Mouse (Mus musculus) liver, embryonic 14.5 days (tissue): Measurements from ENCODE around the gene Pcdh9. TPM values are rescaled to one million over a fixed set of nuclear protein-coding genes. Genes with fewer than 3 reads are reported as not detected.

Experiments used
- ATAC-seq: fragments of 200-750 bp; cut with Nextera tagmentation; 2 replicates; pipeline ENCODE4 v1.8.0; 2017; ENCODE audit warnings: moderate number of reproducible peaks, mild to moderate bottlenecking, moderate library complexity; ENCODE audit not compliant: insufficient read depth
- DNase-seq, 3 experiments: peaks; one replicate each; pipeline ENCODE4 v3.0.0-alpha.2; 2012 to 2013; ENCODE audit warnings: low read depth in 3 of 3, low spot score in 3 of 3
- H3K27ac ChIP-seq: fragments of 300-500 bp; sonication (generic); 2 replicates; pipeline ENCODE4 v1.5.1; 2014; ENCODE audit warnings: moderate library complexity, mild to moderate bottlenecking, control low read depth, inconsistent platforms
- H3K27me3 ChIP-seq: fragments of 300-500 bp; sonication (generic); 2 replicates; pipeline ENCODE4 v1.6.1; 2014; ENCODE audit warnings: mild to moderate bottlenecking, low read length, moderate library complexity; ENCODE audit not compliant: control insufficient read depth, insufficient read depth
- H3K36me3 ChIP-seq: fragments of 300-500 bp; sonication (generic); replicated peaks from 2 replicates; pipeline ENCODE4 v1.6.1; 2014; ENCODE audit warnings: low read depth; ENCODE audit not compliant: control insufficient read depth, insufficient read depth
- H3K4me1 ChIP-seq, 2 experiments: fragments of 200-500 bp in 1 of 2; fragments of 300-500 bp in 1 of 2; sonication (generic) in 1 of 2; replicated peaks; 2 replicates each; pipeline ENCODE4 v1.6.1; 2012 to 2014; ENCODE audit warnings: antibody characterized with exemption in 1 of 2, inconsistent platforms in 1 of 2, low read length in 1 of 2; ENCODE audit not compliant: control insufficient read depth in 2 of 2, insufficient read depth in 2 of 2
- H3K4me2 ChIP-seq: fragments of 300-500 bp; sonication (generic); 2 replicates; pipeline ENCODE4 v1.6.1; 2014; ENCODE audit warnings: low read depth, mild to moderate bottlenecking, control low read depth, moderate library complexity
- H3K4me3 ChIP-seq, 2 experiments: fragments of 200-500 bp in 1 of 2; fragments of 300-500 bp in 1 of 2; sonication (generic) in 1 of 2; 2 replicates each; pipeline ENCODE4 v1.5.1; 2012 to 2014; ENCODE audit warnings: low read depth in 2 of 2, low read length in 2 of 2, mild to moderate bottlenecking in 2 of 2, control low read depth in 1 of 2, inconsistent platforms in 1 of 2, moderate library complexity in 1 of 2; ENCODE audit not compliant: insufficient read depth in 1 of 2
- H3K9ac ChIP-seq: fragments of 300-500 bp; sonication (generic); replicated peaks from 2 replicates; pipeline ENCODE4 v1.6.1; 2014; ENCODE audit warnings: mild to moderate bottlenecking, control low read depth, moderate library complexity
- H3K9me3 ChIP-seq: fragments of 300-500 bp; sonication (generic); 2 replicates; pipeline ENCODE4 v1.6.1; 2016; ENCODE audit warnings: low read length, mixed read lengths; ENCODE audit not compliant: control insufficient read depth
- CTCF ChIP-seq: IDR thresholded peaks from 2 replicates; pipeline ENCODE4 v1.5.1; 2016; ENCODE audit warnings: antibody characterized with exemption, low read depth, control low read depth
- EP300 ChIP-seq: IDR thresholded peaks from 2 replicates; pipeline ENCODE4 v1.6.1; 2016; ENCODE audit warnings: antibody characterized with exemption, low read depth
- WGBS: fragments of 180-500 bp; shearing (Covaris S2); extraction: QIAGEN DNeasy Blood & Tissue Kit; methylation state at CpG from one replicate; pipeline ENCODE4 v1.1.7; 2014; ENCODE audit not compliant: insufficient replicate concordance; 5-methylcytosine and 5-hydroxymethylcytosine counted together
- polyA plus RNA-seq, 2 experiments: library from polyadenylated mRNA; depleted of rRNA in 1 of 2; stranded (reverse) in 1 of 2; unstranded in 1 of 2; fragments of >200 nt; fragmentation: Nextera tagmentation in 1 of 2; extraction: Ambion mirVana in 1 of 2; gene quantifications; 2 replicates each; pipeline versions ENCODE4 v1.2.1 to v1.2.3; 2012 to 2014

The Pcdh9 gene
- polyA plus RNA-seq, 2 experiments, result 0.06 to 0.23 TPM

DNA sequence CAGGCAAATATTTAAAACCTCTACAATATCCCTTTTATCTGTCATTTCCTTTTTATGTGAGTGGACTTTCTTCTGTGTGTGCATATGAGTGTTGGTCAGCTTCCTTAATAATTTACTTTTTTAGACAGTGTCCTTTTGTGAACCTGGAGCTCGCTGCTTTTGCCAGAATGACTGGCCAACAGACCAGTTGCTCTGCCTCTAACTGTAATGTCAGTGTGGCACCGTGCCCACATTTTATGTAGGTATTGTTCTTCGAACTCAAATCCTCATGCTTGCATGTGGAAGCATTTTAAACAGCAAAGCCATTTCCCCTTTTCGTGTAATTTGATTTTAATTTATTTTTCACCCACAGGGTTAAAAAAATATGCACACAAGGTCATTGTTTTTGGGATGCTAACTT, 748.4 kb downstream of the Pcdh9 start:
- H3K36me3 ChIP-seq, result no peaks in the 10 kb centered on the region
- 61% methylated on average over 4 of the region's 4 CpGs for WGBS
- TF ChIP-seq EP300 (no peak), CTCF (no peak)
- H3K4me2 ChIP-seq, result no peak overlapping the region
- no peaks in the 10 kb centered on the region for H3K4me1 ChIP-seq
- H3K9me3 ChIP-seq, result no peaks in the 10 kb centered on the region
- H3K4me3 ChIP-seq, result no peak overlapping the region
- H3K27me3 ChIP-seq, result no peaks in the 10 kb centered on the region
- no peak overlapping the region for H3K27ac ChIP-seq
- no peak for DNase-seq
- no peak overlapping the region for H3K9ac ChIP-seq
- ATAC-seq, result no peak

DNA sequence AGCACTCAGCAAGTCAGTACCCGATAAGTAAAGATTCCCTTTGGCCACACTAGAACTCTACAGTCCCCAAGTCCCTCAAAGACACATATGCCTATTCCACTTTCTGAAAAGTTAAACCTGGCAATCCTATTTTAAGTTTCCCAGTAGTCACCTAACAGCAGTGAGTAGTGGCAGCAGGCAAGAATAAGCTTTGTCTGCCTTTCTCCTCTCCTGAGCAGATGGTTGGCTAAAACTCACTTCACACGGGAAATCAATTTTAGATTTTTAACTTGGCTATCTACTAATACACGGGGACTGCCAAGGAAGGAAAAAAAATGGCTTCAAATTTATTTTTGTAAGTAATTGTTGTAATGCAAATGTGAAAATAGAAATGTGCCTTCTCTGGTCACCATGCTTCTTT, 763.5 kb downstream of the Pcdh9 start:
- Histone ChIP-seq H3K27me3 (no peaks in the 10 kb centered on the region), H3K4me1 (no peaks in the 10 kb centered on the region), H3K9me3 (no peaks in the 10 kb centered on the region), H3K36me3 (no peaks in the 10 kb centered on the region), H3K27ac (no peak overlapping the region), H3K9ac (no peak overlapping the region), H3K4me2 (no peak overlapping the region), H3K4me3 (no peak overlapping the region)
- WGBS, result 55% methylated on average over 3 of the region's 3 CpGs
- TF ChIP-seq EP300, result no peak
- TF ChIP-seq CTCF, result no peak
- no peak for DNase-seq
- no peak for ATAC-seq

DNA sequence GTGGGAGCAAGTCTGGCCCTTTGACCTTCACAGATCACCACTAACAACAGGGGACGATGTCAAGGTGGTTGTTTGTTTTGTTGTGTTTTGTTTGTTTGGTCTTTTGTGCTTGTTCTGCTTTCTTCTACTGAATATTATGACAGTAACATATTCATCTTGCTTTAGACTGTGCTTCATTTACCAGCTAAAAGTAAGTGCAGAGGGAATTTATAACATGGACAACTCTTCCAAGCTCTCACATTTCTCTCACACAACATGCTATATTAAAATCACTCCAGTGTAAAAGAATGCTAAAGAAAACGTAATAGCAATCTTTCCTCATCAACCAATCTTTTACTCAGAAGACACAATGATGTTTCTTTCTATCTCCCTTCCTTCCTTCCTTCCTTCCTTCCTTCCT, 787.7 kb downstream of the Pcdh9 start:
- 47% methylated on average over 2 of the region's 2 CpGs for WGBS
- TF ChIP-seq EP300 (no peak), CTCF (no peak)

GRCm38 (mm10) chr14:93095081-93095480, 795.4 kb downstream of the Pcdh9 start:
- no peaks in the 10 kb centered on the region for H3K4me1 ChIP-seq
- H3K9me3 ChIP-seq, result no peaks in the 10 kb centered on the region
- no peak overlapping the region for H3K4me2 ChIP-seq
- no peak overlapping the region for H3K27ac ChIP-seq
- no peak overlapping the region for H3K4me3 ChIP-seq
- no peaks in the 10 kb centered on the region for H3K36me3 ChIP-seq
- TF ChIP-seq CTCF (no peak), EP300 (no peak)
- WGBS, result 59% methylated on average over 2 of the region's 2 CpGs
- DNase-seq (no peak), ATAC-seq (no peak)
- no peaks in the 10 kb centered on the region for H3K27me3 ChIP-seq
- H3K9ac ChIP-seq, result no peak overlapping the region

More for the DNA sequence above, 787.7 kb downstream of the Pcdh9 start:
- no peak overlapping the region for H3K27ac ChIP-seq
- H3K4me1 ChIP-seq, result no peaks in the 10 kb centered on the region
- DNase-seq, result no peak
- H3K27me3 ChIP-seq, result no peaks in the 10 kb centered on the region
- no peak overlapping the region for H3K9ac ChIP-seq
- H3K9me3 ChIP-seq, result no peaks in the 10 kb centered on the region
- H3K4me2 ChIP-seq, result no peak overlapping the region
- H3K4me3 ChIP-seq, result no peak overlapping the region
- no peaks in the 10 kb centered on the region for H3K36me3 ChIP-seq
- no peak for ATAC-seq

DNA sequence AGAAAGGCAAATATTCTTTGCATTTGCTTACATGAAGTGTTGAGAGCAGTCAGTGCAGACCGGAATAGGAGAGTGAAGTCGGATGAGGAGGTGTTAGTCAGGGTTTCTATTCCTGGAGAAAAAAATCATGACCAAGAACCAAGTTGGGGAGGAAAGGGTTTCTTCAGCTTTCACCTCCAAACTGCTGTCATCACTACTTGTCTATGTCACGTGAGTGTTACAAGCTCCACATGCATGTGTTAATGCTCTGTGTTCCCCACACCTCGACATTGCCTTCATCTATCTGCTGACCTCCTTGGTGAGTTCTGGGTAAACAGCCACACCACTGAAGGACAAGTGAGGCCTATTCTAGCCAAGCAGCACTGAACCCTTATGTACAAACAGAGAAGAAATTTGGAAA, 797.7 kb downstream of the Pcdh9 start:
- no peak for TF ChIP-seq EP300
- no peak for TF ChIP-seq CTCF
- Histone ChIP-seq H3K4me2 (no peak overlapping the region), H3K4me3 (no peak overlapping the region), H3K9me3 (no peaks in the 10 kb centered on the region), H3K27me3 (no peaks in the 10 kb centered on the region), H3K27ac (no peak overlapping the region), H3K9ac (no peak overlapping the region), H3K4me1 (no peaks in the 10 kb centered on the region), H3K36me3 (no peaks in the 10 kb centered on the region)
- DNase-seq, result no peak
- WGBS, result 63% methylated on average over 4 of the region's 4 CpGs
- no peak for ATAC-seq

DNA sequence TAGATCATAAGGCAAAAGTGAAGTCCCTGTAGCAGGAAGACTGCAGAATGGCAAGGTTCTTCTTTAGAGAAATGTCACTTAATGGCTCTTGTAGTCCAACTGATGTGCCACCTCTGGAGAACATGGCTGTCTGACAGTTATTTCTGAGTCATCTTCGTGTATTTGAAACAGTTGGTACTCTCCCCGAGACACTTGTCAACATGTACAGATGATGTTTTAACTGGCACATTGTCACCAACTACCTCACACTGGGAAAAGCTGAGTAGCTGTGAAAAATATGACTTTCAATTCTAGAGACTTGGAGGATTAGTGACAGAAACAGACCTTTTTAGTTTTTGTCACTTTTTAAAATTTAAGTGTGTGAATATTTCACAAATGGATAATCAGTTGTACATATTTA, 804.8 kb downstream of the Pcdh9 start:
- Histone ChIP-seq H3K27ac (no peak overlapping the region), H3K4me3 (no peak overlapping the region), H3K36me3 (no peaks in the 10 kb centered on the region), H3K4me1 (no peaks in the 10 kb centered on the region), H3K4me2 (no peak overlapping the region), H3K9ac (no peak overlapping the region), H3K27me3 (no peaks in the 10 kb centered on the region), H3K9me3 (no peaks in the 10 kb centered on the region)
- TF ChIP-seq EP300 (no peak), CTCF (no peak)
- DNase-seq (no peak), ATAC-seq (no peak)
- WGBS, result 52% methylated on average over 2 of the region's 2 CpGs
